In the genomic region with DNA sequence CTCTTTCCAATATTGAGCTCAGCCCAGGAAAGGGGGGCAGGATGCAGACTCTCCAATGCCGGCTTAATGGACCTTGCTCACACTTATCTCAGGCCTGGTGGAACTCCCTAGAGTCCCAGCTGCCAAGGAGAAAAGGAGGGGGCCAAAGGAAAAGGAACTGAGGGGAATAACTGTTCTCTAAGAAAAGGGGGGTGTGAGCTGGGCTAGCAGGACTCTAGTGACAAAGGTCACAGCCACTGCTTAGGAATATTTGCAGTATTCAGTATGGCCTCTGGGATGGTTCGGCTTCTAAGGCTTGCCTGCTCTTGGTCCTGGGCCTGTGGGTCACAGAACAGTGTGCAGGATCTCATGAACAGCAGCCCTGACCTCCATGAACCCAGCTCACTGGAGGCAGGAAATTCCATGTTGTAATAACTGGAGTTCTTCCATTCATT, we compare ENCODE assay signal across 14 mouse cellular contexts. TPM values are rescaled to one million over a fixed set of nuclear protein-coding genes. Genes with fewer than 3 reads are reported as not detected.
DNase-seq lines count a peak whose midpoint lies in the region; ATAC-seq and TF ChIP-seq lines count a peak whose summit lies in the region.
"Had no signal": no experiment of that assay in that cellular context is flagged by ENCODE, and none has a peak within 500 bp of the region (broad histone marks: within the 10 kb centered on the region; RNA-seq: fewer than 3 reads in every experiment).

No protein-coding gene starts in this region.

- H3K4me2 ChIP-seq in liver, embryonic 12.5 days = no peak overlapping the region
- H3K4me2 ChIP-seq: hindbrain, embryonic 15.5 days had no signal

- no peak overlapping the region for H3K9ac ChIP-seq in liver, adult 2 months (ENCODE audit: low read depth, low read length)
- H3K9ac ChIP-seq in liver, embryonic 12.5 days = no peak overlapping the region
- H3K9ac ChIP-seq: hindbrain, embryonic 15.5 days; liver, embryonic 14.5 days had no signal

- WGBS in liver, adult 2 months = 55% methylated on average over 2 of the region's 2 CpGs
- WGBS in liver, embryonic 12.5 days (ENCODE audit: insufficient replicate concordance) = 49% methylated on average over 2 of the region's 2 CpGs

- H3K27ac ChIP-seq in liver, adult 2 months (replicated peaks; ENCODE audit: insufficient read depth, low read depth, low read length) = no peak overlapping the region
- no peak overlapping the region for H3K27ac ChIP-seq in liver, embryonic 12.5 days
- H3K27ac ChIP-seq: forebrain, embryonic 10.5 days; hindbrain, embryonic 15.5 days; liver, embryonic 14.5 days had no signal

- no peaks in the 10 kb centered on the region for H3K36me3 ChIP-seq in liver, adult 2 months (ENCODE audit: control insufficient read depth, insufficient read depth, low read length)
- no peaks in the 10 kb centered on the region for H3K36me3 ChIP-seq in liver, embryonic 12.5 days
- H3K36me3 ChIP-seq: forebrain, embryonic 10.5 days; hindbrain, embryonic 15.5 days had no signal

- H3K4me3 ChIP-seq in liver, adult 2 months (ENCODE audit: insufficient read depth, low read depth, low read length) = no peak overlapping the region
- no peak overlapping the region for H3K4me3 ChIP-seq in liver, embryonic 12.5 days
- H3K4me3 ChIP-seq: forebrain, embryonic 10.5 days; hindbrain, embryonic 15.5 days had no signal

- no peak for TF ChIP-seq POLR2A in liver, adult 2 months (IDR thresholded peaks at IDR 0.05; ENCODE audit: extremely low read depth, insufficient read depth, low read length)

- intact Hi-C loops in heart, postnatal 14 days (cut with DNase I) = loop anchor here (5.0 kb wide), 1 partner anchor 62 kb away; a partner anchor contains a TSS

- ATAC-seq in liver, embryonic 12.5 days = no peak

- TF ChIP-seq CTCF in liver, adult 2 months (IDR thresholded peaks at IDR 0.05; ENCODE audit: low read depth, low read length) = no peak

- H3K9me3 ChIP-seq in liver, embryonic 12.5 days (replicated peaks) = no peaks in the 10 kb centered on the region
- H3K9me3 ChIP-seq: forebrain, embryonic 10.5 days; hindbrain, embryonic 15.5 days had no signal

- peak; percentile 32 for DNase-seq in adrenal gland, adult 2 months
- no peak for DNase-seq in adrenal gland, postnatal 4 days (ENCODE audit: low spot score in 2 of 2)
- DNase-seq in liver, adult 2 months (ENCODE audit: extremely low read depth, low read depth, low spot score) = peak; percentile 43
- peak; percentile 37 to 38 for DNase-seq in heart, postnatal 14 days
- DNase-seq in lung, postnatal 36 days = peak; percentile 71
- DNase-seq in right cerebral cortex, postnatal 10 days (ENCODE audit: low spot score in 2 of 2) = no peak
- no peak for DNase-seq in B cell, adult 2 months

- H3K79me2 ChIP-seq in liver, adult 2 months (ENCODE audit: control insufficient read depth, insufficient read depth, low read length) = no peaks in the 10 kb centered on the region

- no peaks in the 10 kb centered on the region for H3K27me3 ChIP-seq in liver, adult 2 months (ENCODE audit: control insufficient read depth, insufficient read depth, low read length)
- no peaks in the 10 kb centered on the region for H3K27me3 ChIP-seq in liver, embryonic 12.5 days (replicated peaks)
- H3K27me3 ChIP-seq: hindbrain, embryonic 15.5 days had no signal

- H3K4me1 ChIP-seq in liver, adult 2 months (ENCODE audit: control insufficient read depth, insufficient read depth, low read length) = no peaks in the 10 kb centered on the region; the same call in 1 of the 2 replicates
- no peaks in the 10 kb centered on the region for H3K4me1 ChIP-seq in liver, embryonic 12.5 days
- H3K4me1 ChIP-seq: forebrain, embryonic 10.5 days; hindbrain, embryonic 15.5 days had no signal

RNA-seq across cellular contexts. Expression of a gene that starts 47.1 kb away (rescaled TPM):
- not detected for total RNA-seq in adrenal gland, adult 2 months (2021)
- polyA plus RNA-seq in adrenal gland, adult 2 months (2012; rRNA removed) = not detected in 2 replicates
- total RNA-seq in adrenal gland, postnatal 4 days (2021) = not detected
- total RNA-seq in liver, adult 2 months (2014; rRNA removed) = not detected in 2 replicates
- not detected in 2 replicates for polyA plus RNA-seq in liver, adult 2 months (2012; rRNA removed)
- polyA plus RNA-seq in liver, embryonic 12.5 days (2016; fragmentation: Nextera tagmentation; extraction: Ambion mirVana) = not detected in 2 replicates
- not detected for total RNA-seq in heart, postnatal 14 days (2021)
- total RNA-seq: common myeloid progenitor, adult 5-6 weeks; layer of hippocampus, postnatal 25 days; midbrain, postnatal 0 days had no signal
- polyA plus RNA-seq: forebrain, embryonic 10.5 days; hindbrain, embryonic 15.5 days; liver, embryonic 14.5 days; midbrain, postnatal 0 days had no signal

Comparison
In these comparisons a context has a peak if more than half of its experiments do, and no peak if none do; other contexts are left out.
1. DNase-seq: peak in adrenal gland, adult 2 months (single experiment), liver, adult 2 months (single experiment), heart, postnatal 14 days (2 of 2) and lung, postnatal 36 days (single experiment); none in adrenal gland, postnatal 4 days (0 of 2), right cerebral cortex, postnatal 10 days (0 of 2) and B cell, adult 2 months (0 of 2).